Mouse (Mus musculus): ENCODE data around the gene Icosl. TPM values are rescaled to one million over a fixed set of nuclear protein-coding genes. Genes with fewer than 3 reads are reported as not detected.
A peak's percentile ranks its signal among the peaks of the same experiment; 100 is the strongest.

Gene Icosl
- polyA plus RNA-seq, 1 experiment from 2014 or later: 6.1 TPM

- no peaks in the 10 kb centered on the region for H3K36me3 ChIP-seq (ENCODE audit: control insufficient read depth, insufficient read depth, low read length)
These were observed 15.0 kb downstream of the Icosl start for GRCm38 (mm10) chr10:78084073-78084472.

GRCm38 (mm10) chr10:78085711-78086110 is 16.6 kb downstream of the Icosl start:
- Histone ChIP-seq H3K9ac (replicated peaks; ENCODE audit: low read depth, low read length) (no peak overlapping the region), H3K4me2 (replicated peaks; ENCODE audit: low read depth, low read length) (no peak overlapping the region), H3K27ac (ENCODE audit: low read length) (no peak overlapping the region), H3K36me3 (ENCODE audit: control insufficient read depth, insufficient read depth, low read length) (no peaks in the 10 kb centered on the region), H3K27me3 (ENCODE audit: control insufficient read depth, insufficient read depth, low read length) (no peaks in the 10 kb centered on the region), H3K4me3 (ENCODE audit: low read depth, low read length) (no peak overlapping the region), H3K4me1 (ENCODE audit: control insufficient read depth, insufficient read depth, low read length) (no peaks in the 10 kb centered on the region), H3K9me3 (ENCODE audit: control insufficient read depth, low read depth, low read length) (no peaks in the 10 kb centered on the region)
- ATAC-seq (ENCODE audit: insufficient number of reproducible peaks, insufficient read depth, low FRiP score, low read depth): no peak
- WGBS: 92% methylated on average over 6 of the region's 6 CpGs

More at GRCm38 (mm10) chr10:78084073-78084472, 15.0 kb downstream of the Icosl start:
- no peak overlapping the region for H3K4me3 ChIP-seq (ENCODE audit: low read depth, low read length)
- no peaks in the 10 kb centered on the region for H3K27me3 ChIP-seq (ENCODE audit: control insufficient read depth, insufficient read depth, low read length)
- 54% methylated on average over 1 of the region's 1 CpGs for WGBS
- no peak overlapping the region for H3K4me2 ChIP-seq (replicated peaks; ENCODE audit: low read depth, low read length)
- H3K9ac ChIP-seq (replicated peaks; ENCODE audit: low read depth, low read length): no peak overlapping the region
- no peak overlapping the region for H3K27ac ChIP-seq (ENCODE audit: low read length)
- H3K4me1 ChIP-seq (ENCODE audit: control insufficient read depth, insufficient read depth, low read length): no peaks in the 10 kb centered on the region
- no peak for ATAC-seq (ENCODE audit: insufficient number of reproducible peaks, insufficient read depth, low FRiP score, low read depth)
- no peaks in the 10 kb centered on the region for H3K9me3 ChIP-seq (ENCODE audit: control insufficient read depth, low read depth, low read length)

- Histone ChIP-seq H3K9me3 (ENCODE audit: control insufficient read depth, low read depth, low read length) (no peaks in the 10 kb centered on the region), H3K4me1 (ENCODE audit: control insufficient read depth, insufficient read depth, low read length) (no peaks in the 10 kb centered on the region), H3K27me3 (ENCODE audit: control insufficient read depth, insufficient read depth, low read length) (no peaks in the 10 kb centered on the region), H3K36me3 (ENCODE audit: control insufficient read depth, insufficient read depth, low read length) (no peaks in the 10 kb centered on the region), H3K9ac (replicated peaks; ENCODE audit: low read depth, low read length) (no peak overlapping the region), H3K4me3 (ENCODE audit: low read depth, low read length) (no peak overlapping the region), H3K4me2 (replicated peaks; ENCODE audit: low read depth, low read length) (no peak overlapping the region), H3K27ac (ENCODE audit: low read length) (no peak overlapping the region)
- WGBS: 78% methylated on average over 10 of the region's 10 CpGs
- ATAC-seq (ENCODE audit: insufficient number of reproducible peaks, insufficient read depth, low FRiP score, low read depth): no peak
These were observed 17.5 kb downstream of the Icosl start for GRCm38 (mm10) chr10:78086444-78087061.

- Histone ChIP-seq H3K4me1 (ENCODE audit: control insufficient read depth, insufficient read depth, low read length) (no peaks in the 10 kb centered on the region), H3K36me3 (ENCODE audit: control insufficient read depth, insufficient read depth, low read length) (no peaks in the 10 kb centered on the region), H3K9me3 (ENCODE audit: control insufficient read depth, low read depth, low read length) (no peaks in the 10 kb centered on the region), H3K27me3 (ENCODE audit: control insufficient read depth, insufficient read depth, low read length) (no peaks in the 10 kb centered on the region), H3K27ac (ENCODE audit: low read length) (no peak overlapping the region), H3K4me2 (replicated peaks; ENCODE audit: low read depth, low read length) (no peak overlapping the region), H3K4me3 (ENCODE audit: low read depth, low read length) (no peak overlapping the region), H3K9ac (replicated peaks; ENCODE audit: low read depth, low read length) (no peak overlapping the region)
- no peak for ATAC-seq (ENCODE audit: insufficient number of reproducible peaks, insufficient read depth, low FRiP score, low read depth)
- WGBS: 78% methylated on average over 6 of the region's 6 CpGs
These were observed 18.0 kb downstream of the Icosl start for GRCm38 (mm10) chr10:78087101-78087511.

- H3K27ac ChIP-seq (ENCODE audit: low read length): no peak overlapping the region
- no peak overlapping the region for H3K4me2 ChIP-seq (replicated peaks; ENCODE audit: low read depth, low read length)
- WGBS: 38% methylated on average over 6 of the region's 6 CpGs
- 0 out of 2 replicates have a peak, but pooled peaks have one; percentile 18 for ATAC-seq (ENCODE audit: insufficient number of reproducible peaks, insufficient read depth, low FRiP score, low read depth)
- no peaks in the 10 kb centered on the region for H3K27me3 ChIP-seq (ENCODE audit: control insufficient read depth, insufficient read depth, low read length)
- H3K36me3 ChIP-seq (ENCODE audit: control insufficient read depth, insufficient read depth, low read length): no peaks in the 10 kb centered on the region
- no peaks in the 10 kb centered on the region for H3K4me1 ChIP-seq (ENCODE audit: control insufficient read depth, insufficient read depth, low read length)
- no peak overlapping the region for H3K9ac ChIP-seq (replicated peaks; ENCODE audit: low read depth, low read length)
- H3K4me3 ChIP-seq (ENCODE audit: low read depth, low read length): no peak overlapping the region
- H3K9me3 ChIP-seq (ENCODE audit: control insufficient read depth, low read depth, low read length): no peaks in the 10 kb centered on the region
These were observed 21.1 kb downstream of the Icosl start for GRCm38 (mm10) chr10:78090246-78090645.

GRCm38 (mm10) chr10:78090706-78091491 is 21.8 kb downstream of the Icosl start:
- no peak overlapping the region for H3K9ac ChIP-seq (replicated peaks; ENCODE audit: low read depth, low read length)
- 85% methylated on average over 4 of the region's 4 CpGs for WGBS
- H3K36me3 ChIP-seq (ENCODE audit: control insufficient read depth, insufficient read depth, low read length): no peaks in the 10 kb centered on the region
- no peak for ATAC-seq (ENCODE audit: insufficient number of reproducible peaks, insufficient read depth, low FRiP score, low read depth)
- H3K27ac ChIP-seq (ENCODE audit: low read length): no peak overlapping the region
- H3K4me3 ChIP-seq (ENCODE audit: low read depth, low read length): no peak overlapping the region
- no peak overlapping the region for H3K4me2 ChIP-seq (replicated peaks; ENCODE audit: low read depth, low read length)
- no peaks in the 10 kb centered on the region for H3K4me1 ChIP-seq (ENCODE audit: control insufficient read depth, insufficient read depth, low read length)
- H3K27me3 ChIP-seq (ENCODE audit: control insufficient read depth, insufficient read depth, low read length): no peaks in the 10 kb centered on the region
- no peaks in the 10 kb centered on the region for H3K9me3 ChIP-seq (ENCODE audit: control insufficient read depth, low read depth, low read length)

- H3K36me3 ChIP-seq (ENCODE audit: control insufficient read depth, insufficient read depth, low read length): no peaks in the 10 kb centered on the region
- no peaks in the 10 kb centered on the region for H3K4me1 ChIP-seq (ENCODE audit: control insufficient read depth, insufficient read depth, low read length)
- no peaks in the 10 kb centered on the region for H3K27me3 ChIP-seq (ENCODE audit: control insufficient read depth, insufficient read depth, low read length)
- H3K4me2 ChIP-seq (replicated peaks; ENCODE audit: low read depth, low read length): no peak overlapping the region
- no peak for ATAC-seq (ENCODE audit: insufficient number of reproducible peaks, insufficient read depth, low FRiP score, low read depth)
- no peak overlapping the region for H3K27ac ChIP-seq (ENCODE audit: low read length)
- H3K9ac ChIP-seq (replicated peaks; ENCODE audit: low read depth, low read length): no peak overlapping the region
- H3K9me3 ChIP-seq (ENCODE audit: control insufficient read depth, low read depth, low read length): no peaks in the 10 kb centered on the region
- H3K4me3 ChIP-seq (ENCODE audit: low read depth, low read length): no peak overlapping the region
- WGBS: 85% methylated on average over 23 of the region's 23 CpGs
These were observed 23.0 kb downstream of the Icosl start for GRCm38 (mm10) chr10:78091865-78092724.

- Histone ChIP-seq H3K36me3 (ENCODE audit: control insufficient read depth, insufficient read depth, low read length) (no peaks in the 10 kb centered on the region), H3K4me3 (ENCODE audit: low read depth, low read length) (no peak overlapping the region), H3K4me2 (replicated peaks; ENCODE audit: low read depth, low read length) (no peak overlapping the region), H3K4me1 (ENCODE audit: control insufficient read depth, insufficient read depth, low read length) (no peaks in the 10 kb centered on the region), H3K9me3 (ENCODE audit: control insufficient read depth, low read depth, low read length) (no peaks in the 10 kb centered on the region), H3K27me3 (ENCODE audit: control insufficient read depth, insufficient read depth, low read length) (no peaks in the 10 kb centered on the region), H3K9ac (replicated peaks; ENCODE audit: low read depth, low read length) (no peak overlapping the region), H3K27ac (ENCODE audit: low read length) (no peak overlapping the region)
- 88% methylated on average over 13 of the region's 13 CpGs for WGBS
- no peak for ATAC-seq (ENCODE audit: insufficient number of reproducible peaks, insufficient read depth, low FRiP score, low read depth)
These were observed 23.6 kb downstream of the Icosl start for GRCm38 (mm10) chr10:78092725-78093029.
